Mouse (Mus musculus) heart, postnatal 14 days (tissue): Measurements from ENCODE around the gene Cst13. TPM values are rescaled to one million over a fixed set of nuclear protein-coding genes. Genes with fewer than 3 reads are reported as not detected.
"Not testable (repeated sequence)": the region's sequence is repeated elsewhere in the genome, so short reads cannot be mapped to it uniquely, and the experiment has no call there.

Experiments
- DNase-seq, 2 experiments: peaks; one replicate each; pipeline ENCODE4 v3.0.0; 2021 to 2022
- intact Hi-C: fragments of 180-260 bp; cut with DNase I; formaldehyde crosslinking; loops from one replicate; pipeline ENCODE4 v1.15.1; 2025
- long read RNA-seq, 2 experiments: library from polyadenylated mRNA; stranded (forward); transcript quantifications; one replicate each; pipeline ENCODE4 v2.0.0; 2021
- total RNA-seq, 2 experiments: library from RNA; stranded (reverse); gene quantifications; 2 replicates each; pipeline ENCODE4 v1.2.3; 2021

Gene Cst13
- total RNA-seq = not detected
- long read RNA-seq, experiment 1 = 0 reads
- long read RNA-seq, experiment 2 = 0 reads

- no peak for DNase-seq
- intact Hi-C loops = no loop called here
These were observed at the start of gene Cst13 for GRCm38 (mm10) chr2:148819909-148820308. TSS of gene Cst13 (plus strand) at chr2:148820081.

GRCm38 (mm10) chr2:148771397-148771796 lies 48.5 kb upstream of the Cst13 start, which contains the start of gene Cst11:
TSS of gene Cst11 (minus strand) at chr2:148771497.
- DNase-seq, intact Hi-C loops: not testable (repeated sequence)

- DNase-seq = no peak
- intact Hi-C loops = no loop called here
These were observed 38.2 kb upstream of the Cst13 start, which contains the start of gene 8030411F24Rik for GRCm38 (mm10) chr2:148781709-148782108. TSS of gene 8030411F24Rik (plus strand) at chr2:148782009.

GRCm38 (mm10) chr2:148789142-148789541 lies 30.7 kb upstream of the Cst13 start, which contains the start of gene Cst12:
TSS of gene Cst12 (plus strand) at chr2:148789361.
- intact Hi-C loops = no loop called here
- no peak for DNase-seq

- intact Hi-C loops = no loop called here
- DNase-seq = no peak
These were observed 21.4 kb upstream of the Cst13 start, which contains the start of gene Cst8 for GRCm38 (mm10) chr2:148798485-148798884. TSS of gene Cst8 (plus strand) at chr2:148798785.

GRCm38 (mm10) chr2:148801491-148801921 lies 18.4 kb upstream of the Cst13 start:
- intact Hi-C loops = no loop called here
- no peak for DNase-seq

GRCm38 (mm10) chr2:148806696-148807095 lies 13.2 kb upstream of the Cst13 start:
- intact Hi-C loops = no loop called here
- no peak for DNase-seq

GRCm38 (mm10) chr2:148825986-148826385 lies 6.1 kb downstream of the Cst13 start:
- DNase-seq = no peak
- intact Hi-C loops = no loop called here

GRCm38 (mm10) chr2:148834912-148835311 lies 15.0 kb downstream of the Cst13 start, which contains the start of gene Cst9:
TSS of gene Cst9 (plus strand) at chr2:148835147.
- intact Hi-C loops = no loop called here
- DNase-seq = no peak

- intact Hi-C loops = no loop called here
- no peak for DNase-seq
These were observed 18.3 kb downstream of the Cst13 start for GRCm38 (mm10) chr2:148838075-148838777.

GRCm38 (mm10) chr2:148839224-148839623 lies 19.3 kb downstream of the Cst13 start:
- no peak for DNase-seq

GRCm38 (mm10) chr2:148851116-148851906 lies 31.4 kb downstream of the Cst13 start:
- intact Hi-C loops = loop anchor here (1.0 kb wide), 1 partner anchor 51 kb away; no protein-coding TSS in a partner anchor

More at GRCm38 (mm10) chr2:148839224-148839623, 19.3 kb downstream of the Cst13 start:
- intact Hi-C loops = no loop called here

GRCm38 (mm10) chr2:148856630-148857400 lies 36.9 kb downstream of the Cst13 start:
- peak; percentile 7 to 10 for DNase-seq
- intact Hi-C loops = no loop called here

More at GRCm38 (mm10) chr2:148851116-148851906, 31.4 kb downstream of the Cst13 start:
- DNase-seq = peak; percentile 75 to 86

GRCm38 (mm10) chr2:148857506-148857905 lies 37.6 kb downstream of the Cst13 start:
- intact Hi-C loops = no loop called here
- no peak for DNase-seq

- no peak for DNase-seq
- intact Hi-C loops = loop anchor here (10.0 kb wide), 1 partner anchor 186 kb away; the partner anchor contains the start of gene Nxt1
These were observed 41.1 kb downstream of the Cst13 start for GRCm38 (mm10) chr2:148860993-148861392.

GRCm38 (mm10) chr2:148861693-148862092 lies 41.8 kb downstream of the Cst13 start:
- peak in 1 of 2 experiments; percentile 16 for DNase-seq
- intact Hi-C loops = loop anchor here (10.0 kb wide), 1 partner anchor 187 kb away; the partner anchor contains the start of gene Nxt1

- DNase-seq = peak; percentile 24 to 34
- intact Hi-C loops = loop anchor here (10.0 kb wide), 1 partner anchor 190 kb away; the partner anchor contains the start of gene Nxt1
These were observed 45.1 kb downstream of the Cst13 start, which contains the start of gene 9230104L09Rik for GRCm38 (mm10) chr2:148864966-148865365. TSS of gene 9230104L09Rik (minus strand) at chr2:148865038.

GRCm38 (mm10) chr2:148868959-148869358 lies 49.1 kb downstream of the Cst13 start:
- no peak for DNase-seq
- intact Hi-C loops = loop anchor here (10.0 kb wide), 1 partner anchor 194 kb away; the partner anchor contains the start of gene Nxt1

- DNase-seq = no peak
- intact Hi-C loops = no loop called here
These were observed 50.6 kb downstream of the Cst13 start for GRCm38 (mm10) chr2:148870526-148870925.

- DNase-seq = peak in 1 of 2 experiments; percentile 40
- intact Hi-C loops = loop anchor here (2.0 kb wide), 1 partner anchor 22 kb away; no protein-coding TSS in a partner anchor
These were observed 53.0 kb downstream of the Cst13 start for GRCm38 (mm10) chr2:148872860-148873259.
